Mouse (Mus musculus) lung, embryonic 14.5 days (tissue): Measurements from ENCODE around the gene Cenpp. TPM values are rescaled to one million over a fixed set of nuclear protein-coding genes. Genes with fewer than 3 reads are reported as not detected.

Source experiments
- ATAC-seq: fragments of 200-750 bp; cut with Nextera tagmentation; 2 replicates; pipeline ENCODE4 v1.8.0; 2017; ENCODE audit warnings: mild to moderate bottlenecking, moderate TSS enrichment, moderate library complexity; ENCODE audit not compliant: insufficient read depth
- DNase-seq: peaks from one replicate; pipeline ENCODE4 v3.0.0-alpha.2; 2015
- H3K27ac ChIP-seq: fragments of 300-500 bp; sonication (generic); 2 replicates; pipeline ENCODE4 v1.5.1; 2014; ENCODE audit warnings: low read depth, mild to moderate bottlenecking, moderate library complexity
- H3K27me3 ChIP-seq: fragments of 300-500 bp; sonication (generic); 2 replicates; pipeline ENCODE4 v1.6.1; 2014; ENCODE audit warnings: low read length, control low read depth; ENCODE audit not compliant: insufficient read depth
- H3K36me3 ChIP-seq: fragments of 300-500 bp; sonication (generic); 2 replicates; pipeline ENCODE4 v1.6.1; 2014; ENCODE audit warnings: control low read depth; ENCODE audit not compliant: insufficient read depth
- H3K4me1 ChIP-seq: fragments of 300-500 bp; sonication (generic); 2 replicates; pipeline ENCODE4 v1.6.1; 2014; ENCODE audit warnings: antibody characterized with exemption, control low read depth; ENCODE audit not compliant: insufficient read depth
- H3K4me2 ChIP-seq: fragments of 300-500 bp; sonication (generic); 2 replicates; pipeline ENCODE4 v1.6.1; 2014; ENCODE audit warnings: mild to moderate bottlenecking
- H3K4me3 ChIP-seq: fragments of 300-500 bp; sonication (generic); 2 replicates; pipeline ENCODE4 v1.5.1; 2014; ENCODE audit warnings: low read depth, low read length
- H3K9ac ChIP-seq: fragments of 300-500 bp; sonication (generic); 2 replicates; pipeline ENCODE4 v1.6.1; 2014
- H3K9me3 ChIP-seq: fragments of 300-500 bp; sonication (generic); 2 replicates; pipeline ENCODE4 v1.6.1; 2016; ENCODE audit warnings: low read depth, low read length, control low read depth
- CTCF ChIP-seq: IDR thresholded peaks from 2 replicates; pipeline ENCODE4 v1.5.1; 2016; ENCODE audit warnings: antibody characterized with exemption, low read depth
- WGBS: fragments of 180-500 bp; shearing (Covaris S2); extraction: QIAGEN DNeasy Blood & Tissue Kit; methylation state at CpG from one replicate; pipeline ENCODE4 v1.1.7; 2014; 5-methylcytosine and 5-hydroxymethylcytosine counted together
- polyA plus RNA-seq: library from polyadenylated mRNA; unstranded; fragments of >200 nt; fragmentation: Nextera tagmentation; extraction: Ambion mirVana; gene quantifications from 2 replicates; pipeline ENCODE4 v1.2.1, GENCODE M21; 2014

The Cenpp gene
- polyA plus RNA-seq, 1 experiment from 2014 or later: 40.0 TPM

GRCm38 (mm10) chr13:49462921-49463320, 189.7 kb downstream of the Cenpp start:
- Histone ChIP-seq H3K27ac (no peak overlapping the region), H3K4me2 (no peak overlapping the region), H3K36me3 (peaks cover 61% of the 10 kb centered on the region), H3K9ac (no peak overlapping the region), H3K4me3 (no peak overlapping the region), H3K4me1 (no peaks in the 10 kb centered on the region), H3K27me3 (no peaks in the 10 kb centered on the region), H3K9me3 (no peaks in the 10 kb centered on the region)
- DNase-seq (no peak), ATAC-seq (no peak)
- no peak for TF ChIP-seq CTCF
- WGBS: 96% methylated on average over 2 of the region's 2 CpGs

- no peak overlapping the region for H3K9ac ChIP-seq
- peaks cover 71% of the 10 kb centered on the region for H3K36me3 ChIP-seq
These were observed 191.0 kb downstream of the Cenpp start for GRCm38 (mm10) chr13:49461458-49462132.

GRCm38 (mm10) chr13:49460692-49461414, 191.7 kb downstream of the Cenpp start:
- H3K4me1 ChIP-seq: no peaks in the 10 kb centered on the region
- peak overlapping the region; percentile 65; the same call in 1 of the 2 replicates for H3K27ac ChIP-seq
- 59% methylated on average over 5 of the region's 5 CpGs for WGBS
- no peak for TF ChIP-seq CTCF
- DNase-seq (no peak), ATAC-seq (no peak)
- H3K4me2 ChIP-seq: no peak overlapping the region
- H3K36me3 ChIP-seq: peaks cover 73% of the 10 kb centered on the region
- H3K4me3 ChIP-seq: no peak overlapping the region
- H3K9me3 ChIP-seq: no peaks in the 10 kb centered on the region
- H3K9ac ChIP-seq: no peak overlapping the region
- no peaks in the 10 kb centered on the region for H3K27me3 ChIP-seq

More at GRCm38 (mm10) chr13:49461458-49462132, 191.0 kb downstream of the Cenpp start:
- ATAC-seq (no peak), DNase-seq (no peak)
- no peak overlapping the region for H3K4me3 ChIP-seq
- no peak overlapping the region for H3K27ac ChIP-seq
- TF ChIP-seq CTCF: no peak
- no peaks in the 10 kb centered on the region for H3K27me3 ChIP-seq
- H3K9me3 ChIP-seq: no peaks in the 10 kb centered on the region
- no peaks in the 10 kb centered on the region for H3K4me1 ChIP-seq
- H3K4me2 ChIP-seq: no peak overlapping the region
- WGBS: 84% methylated on average over 15 of the region's 15 CpGs

GRCm38 (mm10) chr13:49460276-49460675, 192.3 kb downstream of the Cenpp start:
- no peak for TF ChIP-seq CTCF
- no peak overlapping the region for H3K9ac ChIP-seq
- H3K9me3 ChIP-seq: no peaks in the 10 kb centered on the region
- peaks cover 71% of the 10 kb centered on the region for H3K36me3 ChIP-seq
- no peaks in the 10 kb centered on the region for H3K4me1 ChIP-seq
- H3K4me2 ChIP-seq: no peak overlapping the region
- 84% methylated on average over 4 of the region's 4 CpGs for WGBS
- no peak overlapping the region for H3K4me3 ChIP-seq
- H3K27me3 ChIP-seq: no peaks in the 10 kb centered on the region
- peak overlapping the region; percentile 65; the same call in 1 of the 2 replicates for H3K27ac ChIP-seq
- ATAC-seq: no peak
- DNase-seq: no peak

GRCm38 (mm10) chr13:49449318-49449749, 203.3 kb downstream of the Cenpp start:
- peak; percentile 94 for DNase-seq
- H3K27ac ChIP-seq: no peak overlapping the region
- no peak overlapping the region for H3K4me3 ChIP-seq
- no peak overlapping the region for H3K4me2 ChIP-seq
- no peaks in the 10 kb centered on the region for H3K9me3 ChIP-seq
- no peaks in the 10 kb centered on the region for H3K4me1 ChIP-seq
- peaks cover 52% of the 10 kb centered on the region for H3K36me3 ChIP-seq
- H3K9ac ChIP-seq: no peak overlapping the region
- WGBS: 30% methylated on average over 5 of the region's 5 CpGs
- H3K27me3 ChIP-seq: no peaks in the 10 kb centered on the region
- peak; percentile 99 for TF ChIP-seq CTCF
- ATAC-seq: peak; percentile 89

- ATAC-seq (no peak), DNase-seq (no peak)
- no peaks in the 10 kb centered on the region for H3K27me3 ChIP-seq
- no peak overlapping the region for H3K4me3 ChIP-seq
- no peak overlapping the region for H3K4me2 ChIP-seq
- TF ChIP-seq CTCF: no peak
- no peak overlapping the region for H3K9ac ChIP-seq
- no peaks in the 10 kb centered on the region for H3K4me1 ChIP-seq
- no peaks in the 10 kb centered on the region for H3K9me3 ChIP-seq
- peaks cover 41% of the 10 kb centered on the region for H3K36me3 ChIP-seq
- 94% methylated on average over 6 of the region's 6 CpGs for WGBS
- H3K27ac ChIP-seq: no peak overlapping the region
These were observed 208.1 kb downstream of the Cenpp start for GRCm38 (mm10) chr13:49444451-49444850.

- peaks cover 53% of the 10 kb centered on the region for H3K36me3 ChIP-seq
- H3K9me3 ChIP-seq: no peaks in the 10 kb centered on the region
- ATAC-seq (no peak), DNase-seq (no peak)
- H3K4me1 ChIP-seq: no peaks in the 10 kb centered on the region
- TF ChIP-seq CTCF: no peak
- no peak overlapping the region for H3K4me2 ChIP-seq
- no peaks in the 10 kb centered on the region for H3K27me3 ChIP-seq
- no peak overlapping the region for H3K27ac ChIP-seq
- H3K9ac ChIP-seq: no peak overlapping the region
- 71% methylated on average over 4 of the region's 4 CpGs for WGBS
- H3K4me3 ChIP-seq: no peak overlapping the region
These were observed 216.4 kb downstream of the Cenpp start for GRCm38 (mm10) chr13:49436170-49436569.
